Mouse (Mus musculus) lung, embryonic 15.5 days (tissue): Measurements from ENCODE around the gene Ang6. TPM values are rescaled to one million over a fixed set of nuclear protein-coding genes. Genes with fewer than 3 reads are reported as not detected.
"Not testable (repeated sequence)": the region's sequence is repeated elsewhere in the genome, so short reads cannot be mapped to it uniquely, and the experiment has no call there.

ENCODE experiments used
- ATAC-seq: fragments of 200-750 bp; cut with Nextera tagmentation; 2 replicates; pipeline ENCODE4 v1.8.0; 2017; ENCODE audit warnings: moderate number of reproducible peaks, borderline replicate concordance; ENCODE audit not compliant: low FRiP score, low TSS enrichment; ENCODE audit errors: extremely low read depth
- H3K27ac ChIP-seq: fragments of 300-500 bp; sonication (generic); 2 replicates; pipeline ENCODE4 v1.5.1; 2015; ENCODE audit warnings: moderate library complexity, mild to moderate bottlenecking, inconsistent platforms
- H3K27me3 ChIP-seq: fragments of 300-500 bp; sonication (generic); 2 replicates; pipeline ENCODE4 v1.6.1; 2015; ENCODE audit warnings: inconsistent platforms
- H3K36me3 ChIP-seq: fragments of 300-500 bp; sonication (generic); 2 replicates; pipeline ENCODE4 v1.6.1; 2015; ENCODE audit warnings: inconsistent platforms
- H3K4me1 ChIP-seq: fragments of 300-500 bp; sonication (generic); 2 replicates; pipeline ENCODE4 v1.6.1; 2015; ENCODE audit warnings: inconsistent platforms
- H3K4me2 ChIP-seq: fragments of 300-500 bp; sonication (generic); 2 replicates; pipeline ENCODE4 v1.6.1; 2015; ENCODE audit warnings: inconsistent platforms, mild to moderate bottlenecking, moderate library complexity
- H3K4me3 ChIP-seq: fragments of 300-500 bp; sonication (generic); 2 replicates; pipeline ENCODE4 v1.5.1; 2015; ENCODE audit warnings: mild to moderate bottlenecking, inconsistent platforms
- H3K9ac ChIP-seq: fragments of 300-500 bp; sonication (generic); 2 replicates; pipeline ENCODE4 v1.6.1; 2015; ENCODE audit warnings: inconsistent platforms
- H3K9me3 ChIP-seq: fragments of 300-500 bp; sonication (generic); 2 replicates; pipeline ENCODE4 v1.6.1; 2016; ENCODE audit warnings: inconsistent platforms
- WGBS: fragments of 180-500 bp; shearing (Covaris S2); methylation state at CpG from one replicate; pipeline ENCODE4 v1.1.7; 2015; 5-methylcytosine and 5-hydroxymethylcytosine counted together
- polyA plus RNA-seq: library from polyadenylated mRNA; unstranded; fragments of >200 nt; fragmentation: Nextera tagmentation; extraction: Ambion mirVana; gene quantifications from 2 replicates; pipeline ENCODE4 v1.2.1, GENCODE M21; 2015

The Ang6 gene
- polyA plus RNA-seq, 1 experiment from 2014 or later, result not detected

DNA sequence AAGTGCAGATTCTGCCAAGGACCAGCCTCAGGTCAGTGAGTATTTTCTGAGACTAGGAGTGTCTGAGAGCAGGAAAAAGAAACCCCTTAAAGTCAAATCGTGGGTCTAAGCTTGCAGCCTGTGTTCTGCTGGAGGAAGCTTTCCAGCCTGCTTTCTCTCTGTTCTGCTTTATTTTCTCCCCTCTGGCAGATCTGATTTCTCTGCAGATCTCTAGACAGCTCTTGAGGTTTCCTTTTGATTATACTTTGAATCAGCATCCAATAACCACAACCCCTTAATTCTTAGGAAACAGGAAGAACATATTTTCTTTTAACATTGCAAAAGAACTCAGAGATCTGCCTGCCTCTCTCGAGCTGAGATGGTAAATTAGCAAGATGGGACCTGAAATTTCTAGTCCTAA lies 48.7 kb downstream of the Ang6 start:
- not testable (repeated sequence) for H3K4me1 ChIP-seq, ATAC-seq, H3K4me3 ChIP-seq, H3K27ac ChIP-seq, H3K4me2 ChIP-seq, H3K9me3 ChIP-seq, H3K36me3 ChIP-seq, H3K27me3 ChIP-seq, H3K9ac ChIP-seq
- 29% methylated on average over 2 of the region's 2 CpGs for WGBS

Other genes with a start within 250 kb of the Ang6 start
- not detected in 2 replicates for gene Gm8180, start 217.5 kb downstream of the Ang6 start, polyA plus RNA-seq
- gene Ear1, start 126.8 kb downstream of the Ang6 start, polyA plus RNA-seq, result not detected in 2 replicates
- not detected in 2 replicates for gene Ear10, start 78.7 kb downstream of the Ang6 start, polyA plus RNA-seq
- 32.5 and 33.4 TPM in 2 replicates for gene Gm8113, start 76.9 kb downstream of the Ang6 start, polyA plus RNA-seq
- not detected in 2 replicates for gene Ang5, start 45.2 kb downstream of the Ang6 start, polyA plus RNA-seq
- gene Ear2, start 100.4 kb upstream of the Ang6 start, polyA plus RNA-seq, result 3.7 and 4.3 TPM in 2 replicates
- gene Gm3327, start 121.6 kb upstream of the Ang6 start, polyA plus RNA-seq, result not detected in 2 replicates
- not detected in 2 replicates for gene Gm8212, start 195.4 kb upstream of the Ang6 start, polyA plus RNA-seq
- gene 4930503E14Rik, start 211.0 kb upstream of the Ang6 start, polyA plus RNA-seq, result not detected in 2 replicates